Mouse (Mus musculus): ENCODE measurements at regions not wholly inside any gene's neighbourhood (a gene's known extent, or its start where the extent isn't known, plus 50 kb on each side); places are given as distances from the start of the nearest gene placed in this dataset.

GRCm38 (mm10) chr19:16075512-16076086 lies 57.0 kb upstream of the Gnaq start:
- H3K36me3 ChIP-seq = no peaks in the 10 kb centered on the region
- no peaks in the 10 kb centered on the region for H3K27me3 ChIP-seq (ENCODE audit: low read depth, poor library complexity, severe bottlenecking)
- H3K27ac ChIP-seq (replicated peaks) = no peak overlapping the region
- peaks cover 5% of the 10 kb centered on the region for H3K9me3 ChIP-seq (replicated peaks)
- DNase-seq (ENCODE audit: low spot score) = no peak
- H3K4me3 ChIP-seq = no peak overlapping the region
- no peaks in the 10 kb centered on the region for H3K4me1 ChIP-seq
- 75% methylated on average over 2 of the region's 2 CpGs for WGBS

DNA sequence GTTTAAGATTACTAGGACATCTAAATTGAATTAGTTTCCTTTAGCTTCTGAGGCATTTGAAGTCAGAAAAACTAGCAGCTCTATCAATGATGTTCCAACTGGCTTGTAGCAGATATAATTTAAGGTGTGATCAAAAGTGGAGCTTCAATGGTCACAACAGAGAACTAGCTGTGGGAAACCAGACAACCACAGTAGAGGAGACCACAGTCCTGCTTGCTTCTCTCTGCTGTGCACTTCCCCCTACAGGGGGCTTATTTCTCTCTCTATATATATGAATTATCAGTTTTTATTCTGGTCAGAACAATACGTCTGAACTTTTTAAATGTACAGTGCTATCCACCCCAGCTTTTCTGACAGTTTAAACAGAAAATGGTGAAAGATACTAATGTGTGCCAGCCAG lies 57.6 kb upstream of the Gnaq start:
- Histone ChIP-seq H3K9me3 (replicated peaks) (no peaks in the 10 kb centered on the region), H3K27ac (replicated peaks) (no peak overlapping the region), H3K4me3 (no peak overlapping the region), H3K27me3 (ENCODE audit: low read depth, poor library complexity, severe bottlenecking) (no peaks in the 10 kb centered on the region), H3K4me1 (no peaks in the 10 kb centered on the region), H3K36me3 (no peaks in the 10 kb centered on the region)
- DNase-seq (ENCODE audit: low spot score) = no peak
- 84% methylated on average over 1 of the region's 1 CpGs for whole genome bisulfite sequencing

DNA sequence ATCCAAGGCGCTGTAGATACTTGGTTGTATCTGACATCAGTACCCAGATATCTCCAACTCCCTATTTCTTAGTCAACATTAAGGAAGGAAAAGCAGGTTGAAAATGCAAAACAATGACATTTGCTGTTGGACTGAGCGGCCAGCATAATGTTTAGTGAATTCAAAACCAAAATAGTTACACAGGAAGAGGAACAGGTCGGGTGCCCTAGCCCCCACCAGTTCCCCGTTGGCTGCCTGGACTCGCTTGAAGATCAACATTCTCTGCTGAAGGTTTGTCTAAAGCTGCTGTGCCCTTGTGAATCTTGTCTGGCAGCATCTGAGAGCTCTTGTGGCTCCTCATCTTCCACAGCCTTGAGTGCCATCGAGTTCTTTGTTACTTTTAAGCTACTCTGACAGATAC lies 65.3 kb upstream of the Gnaq start:
- H3K36me3 ChIP-seq = no peaks in the 10 kb centered on the region
- peaks cover 17% of the 10 kb centered on the region for H3K27me3 ChIP-seq (ENCODE audit: low read depth, poor library complexity, severe bottlenecking)
- H3K9me3 ChIP-seq (replicated peaks) = no peaks in the 10 kb centered on the region
- H3K4me1 ChIP-seq = peaks cover 13% of the 10 kb centered on the region
- no peak overlapping the region for H3K27ac ChIP-seq (replicated peaks)
- no peak for DNase-seq (ENCODE audit: low spot score)
- H3K4me3 ChIP-seq = no peak overlapping the region
- 86% methylated on average over 6 of the region's 6 CpGs for WGBS

GRCm38 (mm10) chr19:16064911-16065310 lies 67.7 kb upstream of the Gnaq start:
- Histone ChIP-seq H3K4me3 (no peak overlapping the region), H3K27ac (replicated peaks) (no peak overlapping the region), H3K36me3 (no peaks in the 10 kb centered on the region), H3K9me3 (replicated peaks) (no peaks in the 10 kb centered on the region), H3K27me3 (ENCODE audit: low read depth, poor library complexity, severe bottlenecking) (peaks cover 19% of the 10 kb centered on the region), H3K4me1 (peaks cover 13% of the 10 kb centered on the region)
- WGBS = 96% methylated on average over 3 of the region's 3 CpGs
- DNase-seq (ENCODE audit: low spot score) = no peak

GRCm38 (mm10) chr19:16063916-16064580 lies 68.6 kb upstream of the Gnaq start:
- peak; percentile 71 for DNase-seq (ENCODE audit: low spot score)
- H3K9me3 ChIP-seq (replicated peaks) = no peaks in the 10 kb centered on the region
- H3K36me3 ChIP-seq = no peaks in the 10 kb centered on the region
- peaks cover 13% of the 10 kb centered on the region for H3K4me1 ChIP-seq
- 20% methylated on average over 12 of the region's 12 CpGs for WGBS
- H3K4me3 ChIP-seq = peak overlapping the region; percentile 38
- H3K27me3 ChIP-seq (ENCODE audit: low read depth, poor library complexity, severe bottlenecking) = peaks cover 19% of the 10 kb centered on the region
- H3K27ac ChIP-seq (replicated peaks) = peak overlapping the region; percentile 76

DNA sequence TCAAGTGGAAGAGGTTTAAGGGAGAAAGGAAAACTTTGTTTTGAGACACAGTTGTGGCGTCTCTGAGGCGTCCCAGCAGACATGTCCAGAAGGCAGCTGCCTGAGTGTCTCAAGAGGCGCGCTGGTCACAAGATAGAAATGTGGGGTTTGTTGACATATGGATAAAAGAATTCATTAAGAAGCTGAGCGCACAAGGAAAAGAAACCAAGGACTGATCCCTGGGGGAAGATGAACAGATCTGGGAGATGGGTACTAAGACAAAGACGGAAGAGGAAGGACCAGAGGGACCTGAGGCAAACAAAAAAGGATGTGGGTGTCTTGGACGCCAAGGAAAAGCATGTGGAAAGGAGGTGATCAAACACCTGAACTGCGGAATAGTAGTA lies 69.1 kb upstream of the Gnaq start:
- peaks cover 19% of the 10 kb centered on the region for H3K27me3 ChIP-seq (ENCODE audit: low read depth, poor library complexity, severe bottlenecking)
- WGBS = 56% methylated on average over 8 of the region's 8 CpGs
- H3K36me3 ChIP-seq = no peaks in the 10 kb centered on the region
- H3K4me3 ChIP-seq = no peak overlapping the region
- H3K27ac ChIP-seq (replicated peaks) = 0 out of 2 replicates have a peak overlapping the region, but pooled peaks have one; percentile 52
- peaks cover 13% of the 10 kb centered on the region for H3K4me1 ChIP-seq
- H3K9me3 ChIP-seq (replicated peaks) = no peaks in the 10 kb centered on the region
- no peak for DNase-seq (ENCODE audit: low spot score)

DNA sequence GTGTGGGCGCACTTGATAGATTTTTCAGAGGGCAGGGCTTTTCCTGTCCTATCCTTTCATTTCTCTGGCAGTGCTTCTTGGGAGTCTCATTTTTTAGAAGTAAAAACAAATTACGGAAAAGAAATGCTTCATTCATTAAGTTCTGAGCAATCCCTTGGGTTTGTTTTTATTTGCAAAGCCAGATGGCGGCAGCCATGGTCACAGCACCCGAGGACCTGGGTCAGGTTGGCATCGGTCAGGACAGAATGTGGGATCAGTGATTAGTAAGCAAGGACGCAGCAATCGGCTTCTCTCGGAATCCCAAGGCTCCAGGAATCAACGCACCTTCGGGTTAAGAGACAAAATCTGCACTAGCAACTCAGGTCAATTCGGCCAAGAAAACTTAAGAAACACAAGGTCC lies 70.8 kb upstream of the Gnaq start:
- no peak for DNase-seq (ENCODE audit: low spot score)
- WGBS = 87% methylated on average over 11 of the region's 11 CpGs
- H3K27ac ChIP-seq (replicated peaks) = no peak overlapping the region
- H3K9me3 ChIP-seq (replicated peaks) = no peaks in the 10 kb centered on the region
- H3K36me3 ChIP-seq = no peaks in the 10 kb centered on the region
- peaks cover 19% of the 10 kb centered on the region for H3K27me3 ChIP-seq (ENCODE audit: low read depth, poor library complexity, severe bottlenecking)
- no peak overlapping the region for H3K4me3 ChIP-seq
- H3K4me1 ChIP-seq = peaks cover 13% of the 10 kb centered on the region

DNA sequence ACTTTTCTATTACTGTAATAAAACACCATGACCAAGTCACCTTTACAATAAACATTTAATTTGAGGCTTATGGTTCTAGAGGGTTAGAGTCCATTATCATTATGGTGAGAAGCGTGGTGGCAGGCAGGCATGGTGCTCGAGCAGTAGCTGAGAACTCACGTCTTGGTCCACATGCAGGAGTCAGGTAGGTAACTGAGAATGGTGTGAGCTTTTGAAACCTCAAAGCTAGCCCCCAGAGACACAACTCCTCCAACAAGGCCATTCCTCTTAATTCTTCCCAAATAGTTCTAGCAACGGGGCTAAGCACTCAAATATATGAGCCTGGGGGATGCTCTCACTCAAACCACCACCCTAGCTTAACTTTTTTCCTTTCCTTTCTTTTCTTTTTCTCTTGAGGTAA lies 73.6 kb upstream of the Gnaq start:
- H3K4me3 ChIP-seq = no peak overlapping the region
- WGBS = 88% methylated on average over 4 of the region's 4 CpGs
- H3K27me3 ChIP-seq (ENCODE audit: low read depth, poor library complexity, severe bottlenecking) = 0 out of 2 replicates have a peak, but pooled peaks cover 12% of the 10 kb centered on the region
- H3K4me1 ChIP-seq = peaks cover 8% of the 10 kb centered on the region
- no peaks in the 10 kb centered on the region for H3K9me3 ChIP-seq (replicated peaks)
- no peak for DNase-seq (ENCODE audit: low spot score)
- no peak overlapping the region for H3K27ac ChIP-seq (replicated peaks)
- H3K36me3 ChIP-seq = no peaks in the 10 kb centered on the region

DNA sequence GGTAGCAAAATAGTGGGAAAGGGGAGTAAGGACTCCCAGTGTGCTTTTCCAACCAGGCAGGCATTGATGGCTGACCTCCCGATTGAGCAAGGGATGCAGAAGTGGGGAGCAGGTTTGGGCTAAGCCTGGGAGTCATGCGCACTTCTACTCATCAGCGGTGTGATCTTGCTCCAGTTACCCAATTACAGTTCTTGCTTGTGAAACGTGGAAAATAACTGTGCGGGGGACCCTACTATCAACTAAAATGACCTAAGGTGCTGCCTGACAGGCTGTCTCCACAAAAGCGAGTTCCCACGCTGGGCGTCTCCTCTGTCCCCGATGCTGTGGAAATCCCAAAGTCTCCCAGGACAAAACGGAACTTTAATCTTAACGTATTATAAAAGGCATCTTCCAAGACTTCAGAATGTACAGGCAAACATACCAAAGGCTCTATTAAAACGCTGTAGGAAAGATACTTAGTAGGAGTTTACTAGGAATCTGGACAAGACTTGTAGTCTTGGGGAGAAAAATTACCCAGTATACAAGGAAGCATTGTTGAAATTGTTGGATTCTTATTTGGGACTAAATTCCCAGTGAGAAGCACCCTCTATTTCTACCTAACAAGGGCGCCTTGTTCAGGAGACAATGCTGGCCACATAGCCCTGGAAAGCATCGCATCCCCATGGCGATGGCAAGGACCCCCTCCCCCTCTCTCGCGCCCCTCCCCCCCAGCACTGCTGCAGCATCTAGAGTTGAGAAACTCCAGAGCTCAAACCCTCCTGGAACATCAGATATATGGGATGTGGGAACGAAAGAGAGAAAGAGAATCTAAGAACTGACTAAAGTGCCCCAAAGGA lies 65.6 kb upstream of the Cep78 start:
- H3K9me3 ChIP-seq (replicated peaks) = no peaks in the 10 kb centered on the region
- H3K27me3 ChIP-seq (ENCODE audit: low read depth, poor library complexity, severe bottlenecking) = no peaks in the 10 kb centered on the region
- DNase-seq (ENCODE audit: low spot score) = peak; percentile 73
- H3K27ac ChIP-seq (replicated peaks) = peak overlapping the region; percentile 84
- no peaks in the 10 kb centered on the region for H3K36me3 ChIP-seq
- peak overlapping the region; percentile 52 for H3K4me3 ChIP-seq
- H3K4me1 ChIP-seq = peaks cover 26% of the 10 kb centered on the region
- 11% methylated on average over 18 of the region's 18 CpGs for WGBS

GRCm38 (mm10) chr19:16049646-16050045 lies 64.9 kb upstream of the Cep78 start:
- H3K27ac ChIP-seq (replicated peaks) = peak overlapping the region; percentile 84
- no peaks in the 10 kb centered on the region for H3K27me3 ChIP-seq (ENCODE audit: low read depth, poor library complexity, severe bottlenecking)
- whole genome bisulfite sequencing = 10% methylated on average over 3 of the region's 3 CpGs
- peak overlapping the region; percentile 52 for H3K4me3 ChIP-seq
- no peak for DNase-seq (ENCODE audit: low spot score)
- H3K9me3 ChIP-seq (replicated peaks) = no peaks in the 10 kb centered on the region
- no peaks in the 10 kb centered on the region for H3K36me3 ChIP-seq
- peaks cover 26% of the 10 kb centered on the region for H3K4me1 ChIP-seq

- Histone ChIP-seq H3K36me3 (no peaks in the 10 kb centered on the region), H3K4me1 (peaks cover 26% of the 10 kb centered on the region), H3K27ac (replicated peaks) (no peak overlapping the region), H3K9me3 (replicated peaks) (no peaks in the 10 kb centered on the region), H3K27me3 (ENCODE audit: low read depth, poor library complexity, severe bottlenecking) (no peaks in the 10 kb centered on the region), H3K4me3 (no peak overlapping the region)
- no peak for DNase-seq (ENCODE audit: low spot score)
- WGBS = 84% methylated on average over 7 of the region's 7 CpGs
These were observed 62.2 kb upstream of the Cep78 start for GRCm38 (mm10) chr19:16046977-16047376.

DNA sequence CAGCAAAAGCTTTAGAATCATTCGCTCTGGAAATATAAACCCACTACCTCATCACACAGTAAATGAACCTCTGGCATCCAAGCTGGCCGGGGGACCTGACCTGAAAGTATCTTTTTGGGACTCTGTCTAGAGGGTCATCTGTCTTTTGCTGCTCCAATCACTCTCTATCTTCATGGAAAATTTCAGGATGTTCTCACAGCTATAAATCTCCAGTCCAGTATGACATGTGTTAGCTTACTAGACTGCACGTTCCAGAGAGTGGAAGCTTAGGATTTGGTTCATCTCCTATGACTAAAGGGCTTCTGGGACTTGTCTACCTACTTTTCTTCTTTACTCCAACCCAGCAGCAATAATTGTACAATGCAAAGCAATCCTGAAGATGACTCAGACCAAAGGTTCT lies 60.5 kb upstream of the Cep78 start:
- Histone ChIP-seq H3K4me1 (peaks cover 15% of the 10 kb centered on the region), H3K27me3 (ENCODE audit: low read depth, poor library complexity, severe bottlenecking) (no peaks in the 10 kb centered on the region), H3K4me3 (no peak overlapping the region), H3K36me3 (no peaks in the 10 kb centered on the region), H3K27ac (replicated peaks) (no peak overlapping the region), H3K9me3 (replicated peaks) (no peaks in the 10 kb centered on the region)
- DNase-seq (ENCODE audit: low spot score) = no peak
- 87% methylated on average over 3 of the region's 3 CpGs for WGBS

DNA sequence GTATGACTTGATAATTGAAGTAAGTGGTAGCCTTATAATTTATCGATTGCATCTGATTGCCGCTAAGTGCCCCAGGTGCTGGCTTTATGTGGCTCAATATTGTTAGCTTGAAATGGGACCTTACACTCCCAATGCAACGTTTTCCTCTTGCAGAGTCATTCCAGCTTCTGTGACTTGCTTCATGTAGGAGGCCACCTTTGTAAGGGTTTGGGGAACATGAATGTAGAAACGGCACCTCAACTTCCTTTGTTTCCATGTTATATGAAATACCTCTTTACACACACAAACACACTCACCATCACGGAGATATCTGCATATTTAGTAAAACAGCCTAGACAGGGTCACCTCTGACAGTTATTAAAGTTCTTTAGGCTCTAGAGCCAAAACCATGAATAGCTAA lies 59.4 kb upstream of the Cep78 start:
- Histone ChIP-seq H3K4me1 (peaks cover 5% of the 10 kb centered on the region; the same call in 1 of the 2 replicates), H3K36me3 (no peaks in the 10 kb centered on the region), H3K4me3 (no peak overlapping the region), H3K9me3 (replicated peaks) (no peaks in the 10 kb centered on the region), H3K27ac (replicated peaks) (no peak overlapping the region), H3K27me3 (ENCODE audit: low read depth, poor library complexity, severe bottlenecking) (no peaks in the 10 kb centered on the region)
- WGBS = 86% methylated on average over 5 of the region's 5 CpGs
- DNase-seq (ENCODE audit: low spot score) = no peak
